Mouse (Mus musculus) neural tube, embryonic 13.5 days (tissue): ENCODE data around the gene Nkap. TPM values are rescaled to one million over a fixed set of nuclear protein-coding genes. Genes with fewer than 3 reads are reported as not detected.
A peak's percentile ranks its signal among the peaks of the same experiment; 100 is the strongest.
"Not testable (repeated sequence)": the region's sequence is repeated elsewhere in the genome, so short reads cannot be mapped to it uniquely, and the experiment has no call there.

Experiments used
- ATAC-seq: fragments of 200-750 bp; cut with Nextera tagmentation; 2 replicates; pipeline ENCODE4 v1.8.0; 2017; ENCODE audit warnings: low read depth, mild to moderate bottlenecking, moderate TSS enrichment, moderate library complexity
- H3K27ac ChIP-seq: fragments of 300-500 bp; sonication (generic); replicated peaks from 2 replicates; pipeline ENCODE4 v1.5.1; 2015; ENCODE audit warnings: moderate library complexity, mild to moderate bottlenecking, inconsistent platforms
- H3K27me3 ChIP-seq: fragments of 300-500 bp; sonication (generic); 2 replicates; pipeline ENCODE4 v1.6.1; 2015; ENCODE audit warnings: mild to moderate bottlenecking, inconsistent platforms
- H3K36me3 ChIP-seq: fragments of 300-500 bp; sonication (generic); 2 replicates; pipeline ENCODE4 v1.6.1; 2015; ENCODE audit warnings: mild to moderate bottlenecking, inconsistent platforms
- H3K4me1 ChIP-seq: fragments of 300-500 bp; sonication (generic); replicated peaks from 2 replicates; pipeline ENCODE4 v1.6.1; 2015; ENCODE audit warnings: inconsistent platforms
- H3K4me2 ChIP-seq: fragments of 300-500 bp; sonication (generic); 2 replicates; pipeline ENCODE4 v1.6.1; 2015; ENCODE audit warnings: inconsistent platforms, mild to moderate bottlenecking, moderate library complexity
- H3K4me3 ChIP-seq: fragments of 300-500 bp; sonication (generic); 2 replicates; pipeline ENCODE4 v1.5.1; 2015; ENCODE audit warnings: mild to moderate bottlenecking, inconsistent platforms
- H3K9ac ChIP-seq: fragments of 300-500 bp; sonication (generic); 2 replicates; pipeline ENCODE4 v1.6.1; 2015; ENCODE audit warnings: moderate library complexity, mild to moderate bottlenecking, inconsistent platforms
- H3K9me3 ChIP-seq: fragments of 300-500 bp; sonication (generic); 2 replicates; pipeline ENCODE4 v1.6.1; 2016; ENCODE audit warnings: inconsistent platforms
- WGBS: fragments of 180-500 bp; shearing (Covaris S2); methylation state at CpG from one replicate; pipeline ENCODE4 v1.1.7; 2015; 5-methylcytosine and 5-hydroxymethylcytosine counted together
- polyA plus RNA-seq: library from polyadenylated mRNA; unstranded; fragments of >200 nt; fragmentation: Nextera tagmentation; extraction: Ambion mirVana; gene quantifications from 2 replicates; pipeline ENCODE4 v1.2.1, GENCODE M21; 2015

Gene Nkap
- polyA plus RNA-seq, 1 experiment from 2014 or later: 22.8 TPM

- H3K4me2 ChIP-seq: no peak overlapping the region
- H3K4me3 ChIP-seq: no peak overlapping the region
- H3K36me3 ChIP-seq: no peaks in the 10 kb centered on the region
- ATAC-seq: no peak
- no peak overlapping the region for H3K27ac ChIP-seq
- no peak overlapping the region for H3K9ac ChIP-seq
- H3K9me3 ChIP-seq: no peaks in the 10 kb centered on the region
- no peaks in the 10 kb centered on the region for H3K27me3 ChIP-seq
- WGBS: 83% methylated on average over 18 of the region's 18 CpGs
- H3K4me1 ChIP-seq: no peaks in the 10 kb centered on the region
Measured at GRCm38 (mm10) chrX:37163115-37163514, 36.5 kb downstream of the Nkap start.

DNA sequence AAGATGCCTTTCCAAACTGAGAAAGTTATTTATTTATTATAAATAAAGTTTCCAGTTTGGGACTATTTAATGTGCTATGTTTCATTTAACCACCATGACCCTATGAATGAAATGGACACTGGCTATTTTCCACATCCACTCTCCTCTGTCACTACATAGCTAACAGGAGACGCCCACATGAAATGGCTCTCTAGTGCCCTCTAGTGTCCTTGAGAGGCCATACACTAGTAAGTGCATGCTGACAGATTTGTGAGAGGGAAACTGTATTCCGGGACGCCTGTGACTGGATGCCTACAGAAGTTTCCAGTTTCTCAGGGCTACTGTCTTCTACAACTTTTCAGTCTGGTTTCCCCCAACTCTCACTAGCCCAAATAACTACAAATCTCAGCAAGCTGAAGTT, 40.5 kb downstream of the Nkap start:
- Histone ChIP-seq H3K4me1 (no peaks in the 10 kb centered on the region), H3K36me3 (no peaks in the 10 kb centered on the region), H3K9ac (no peak overlapping the region), H3K9me3 (no peaks in the 10 kb centered on the region), H3K4me3 (no peak overlapping the region), H3K27me3 (no peaks in the 10 kb centered on the region), H3K27ac (no peak overlapping the region), H3K4me2 (no peak overlapping the region)
- 44% methylated on average over 3 of the region's 3 CpGs for WGBS
- no peak for ATAC-seq

DNA sequence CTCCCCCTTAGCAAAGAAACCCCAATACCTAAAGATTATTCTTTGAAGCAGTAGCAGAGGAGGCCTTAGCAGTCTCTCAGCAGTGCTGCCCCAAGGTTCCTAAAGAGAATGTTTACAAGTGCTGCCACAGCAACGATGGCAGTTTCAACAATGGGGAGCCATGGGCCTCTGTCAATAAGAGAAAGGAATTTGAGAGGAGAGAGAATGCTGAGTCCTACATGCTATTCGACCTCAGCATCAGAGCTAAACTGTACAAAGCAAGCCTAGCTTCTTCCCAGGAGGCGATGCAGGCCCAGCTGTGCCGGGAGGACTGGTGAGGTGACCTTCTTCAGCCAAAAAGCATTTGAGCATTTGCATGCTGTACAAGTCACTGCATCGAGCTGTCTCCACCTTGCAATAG, 42.1 kb downstream of the Nkap start, which contains the start of gene Akap14:
Akap14 (minus strand) TSS at position 101 of the 400 bp plus-strand sequence.
- no peak within 1 kb of the TSS for H3K27ac ChIP-seq
- H3K36me3 ChIP-seq: no peaks in the 10 kb centered on the region
- no peaks in the 10 kb centered on the region for H3K9me3 ChIP-seq
- no peak within 1 kb of the TSS for H3K4me3 ChIP-seq
- no peaks in the 10 kb centered on the region for H3K27me3 ChIP-seq
- no peak within 1 kb of the TSS for H3K4me2 ChIP-seq
- no peak for ATAC-seq
- H3K9ac ChIP-seq: no peak within 1 kb of the TSS
- 40% methylated on average over 5 of the region's 5 CpGs for WGBS
- H3K4me1 ChIP-seq: no peaks in the 10 kb centered on the region

- not testable (repeated sequence) for H3K4me3 ChIP-seq, ATAC-seq, H3K9me3 ChIP-seq, H3K27ac ChIP-seq, H3K9ac ChIP-seq, H3K27me3 ChIP-seq, H3K4me1 ChIP-seq, H3K4me2 ChIP-seq
- H3K36me3 ChIP-seq: peaks cover 10% of the 10 kb centered on the region; the same call in 1 of the 2 replicates
- WGBS: 71% methylated on average over 8 of the region's 8 CpGs
Measured at GRCm38 (mm10) chrX:37184401-37184800, 57.8 kb downstream of the Nkap start.

DNA sequence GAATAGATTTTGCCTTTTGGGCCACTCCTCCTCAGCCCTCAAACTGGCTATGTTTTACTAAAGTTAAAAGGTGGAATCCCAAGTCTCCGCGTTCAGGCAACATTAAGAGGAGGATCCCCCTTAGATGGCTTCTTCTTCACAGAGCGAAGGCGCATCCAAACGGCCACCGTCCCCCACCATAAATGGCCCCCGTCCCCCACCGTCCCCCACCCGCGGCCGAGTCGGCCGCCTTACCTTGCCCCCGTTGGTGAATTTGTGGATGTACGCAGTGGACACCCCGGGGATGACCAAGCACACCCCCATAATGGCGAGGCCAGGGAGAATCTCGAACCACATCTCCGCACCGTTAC, 64.1 kb downstream of the Nkap start:
- H3K9me3 ChIP-seq: no peaks in the 10 kb centered on the region
- ATAC-seq: no peak
- peak overlapping the region; percentile 58 for H3K4me2 ChIP-seq
- 23% methylated on average over 20 of the region's 20 CpGs for WGBS
- peaks cover 14% of the 10 kb centered on the region; the same call in 1 of the 2 replicates for H3K4me1 ChIP-seq
- peak overlapping the region; percentile 51 for H3K4me3 ChIP-seq
- peak overlapping the region; percentile 73 for H3K9ac ChIP-seq
- H3K27me3 ChIP-seq: no peaks in the 10 kb centered on the region
- H3K27ac ChIP-seq: peak overlapping the region; percentile 84; the same call in 1 of the 2 replicates
- H3K36me3 ChIP-seq: peaks cover 10% of the 10 kb centered on the region; the same call in 1 of the 2 replicates

- H3K4me1 ChIP-seq: peaks cover 14% of the 10 kb centered on the region; the same call in 1 of the 2 replicates
- peak; percentile 92 for ATAC-seq
- peak within 1 kb of the TSS; percentile 73 for H3K9ac ChIP-seq
- peak within 1 kb of the TSS; percentile 84 for H3K27ac ChIP-seq
- no peaks in the 10 kb centered on the region for H3K27me3 ChIP-seq
- H3K9me3 ChIP-seq: no peaks in the 10 kb centered on the region
- H3K4me3 ChIP-seq: peak within 1 kb of the TSS; percentile 51
- WGBS: 27% methylated on average over 63 of the region's 63 CpGs
- peaks cover 10% of the 10 kb centered on the region; the same call in 1 of the 2 replicates for H3K36me3 ChIP-seq
- peak within 1 kb of the TSS; percentile 58 for H3K4me2 ChIP-seq
Measured at GRCm38 (mm10) chrX:37191105-37191743, 64.6 kb downstream of the Nkap start, which contains the start of the genes Ndufa1 and Rnf113a1. Gene Ndufa1 (minus strand): TSS chrX:37191163. Gene Rnf113a1 (plus strand): TSS chrX:37191245.

GRCm38 (mm10) chrX:37191744-37192379, 65.3 kb downstream of the Nkap start:
- H3K4me2 ChIP-seq: peak overlapping the region; percentile 58
- H3K27ac ChIP-seq: peak overlapping the region; percentile 84
- peaks cover 14% of the 10 kb centered on the region; the same call in 1 of the 2 replicates for H3K4me1 ChIP-seq
- peak overlapping the region; percentile 51 for H3K4me3 ChIP-seq
- H3K36me3 ChIP-seq: peaks cover 9% of the 10 kb centered on the region; the same call in 1 of the 2 replicates
- no peaks in the 10 kb centered on the region for H3K27me3 ChIP-seq
- WGBS: 24% methylated on average over 28 of the region's 28 CpGs
- H3K9me3 ChIP-seq: no peaks in the 10 kb centered on the region
- peak overlapping the region; percentile 73 for H3K9ac ChIP-seq
- peak; percentile 49 for ATAC-seq

DNA sequence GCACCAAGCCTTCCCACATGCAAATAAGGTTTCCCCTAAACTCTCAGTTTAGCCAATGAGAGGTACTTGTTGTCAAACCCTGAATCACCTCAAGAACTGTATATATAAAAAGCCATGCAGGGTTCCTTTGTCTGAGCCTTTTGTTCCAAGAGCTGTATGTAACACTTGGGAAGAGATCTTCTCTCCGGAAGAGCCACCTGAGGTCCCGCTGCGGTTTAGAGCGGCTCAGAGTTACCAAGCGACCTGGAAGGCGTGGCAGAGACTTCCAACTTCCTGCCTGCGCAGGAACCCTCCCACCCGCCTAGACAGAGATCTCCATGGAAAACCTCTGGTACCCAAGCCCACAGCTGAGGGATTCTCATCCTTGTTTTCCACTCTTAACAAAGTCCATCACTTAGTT, 72.1 kb downstream of the Nkap start:
- Histone ChIP-seq H3K9ac (no peak overlapping the region), H3K36me3 (no peaks in the 10 kb centered on the region), H3K4me1 (no peaks in the 10 kb centered on the region), H3K9me3 (no peaks in the 10 kb centered on the region), H3K27me3 (no peaks in the 10 kb centered on the region), H3K4me3 (no peak overlapping the region), H3K4me2 (no peak overlapping the region), H3K27ac (no peak overlapping the region)
- ATAC-seq: no peak
- 52% methylated on average over 8 of the region's 8 CpGs for WGBS

Other genes starting within 250 kb of the Nkap start
- 13.6 and 15.5 TPM in 2 replicates for gene Nkrf, start 223.9 kb upstream of the Nkap start, polyA plus RNA-seq
- gene Sept6, start 135.0 kb upstream of the Nkap start, polyA plus RNA-seq: 77.9 and 85.3 TPM in 2 replicates
- 0.15 TPM in 1 of 2 replicates, not detected in the other for gene Sowahd, start 78.0 kb upstream of the Nkap start, polyA plus RNA-seq
- gene Rpl39, start 41.4 kb upstream of the Nkap start, polyA plus RNA-seq: 319 and 363 TPM in 2 replicates
- gene Upf3b, start 16.5 kb upstream of the Nkap start, polyA plus RNA-seq: 28.8 and 33.6 TPM in 2 replicates
- 0.21 and 0.43 TPM in 2 replicates for gene Akap14, start 42.0 kb downstream of the Nkap start, polyA plus RNA-seq
- gene Ndufa1, start 64.4 kb downstream of the Nkap start, polyA plus RNA-seq: 592 and 661 TPM in 2 replicates
- 18.9 and 20.0 TPM in 2 replicates for gene Rnf113a1, start 64.5 kb downstream of the Nkap start, polyA plus RNA-seq
- not detected in 2 replicates for gene Gm9, start 84.2 kb downstream of the Nkap start, polyA plus RNA-seq
- not detected in 2 replicates for gene Rhox1, start 95.5 kb downstream of the Nkap start, polyA plus RNA-seq
- not detected in 2 replicates for gene Rhox2a, start 118.2 kb downstream of the Nkap start, polyA plus RNA-seq
- gene Rhox3a, start 123.1 kb downstream of the Nkap start, polyA plus RNA-seq: not detected in 2 replicates
- gene Rhox4a, start 138.5 kb downstream of the Nkap start, polyA plus RNA-seq: not detected in 2 replicates